Mouse (Mus musculus): ENCODE data around the gene Pycr2.

DNA sequence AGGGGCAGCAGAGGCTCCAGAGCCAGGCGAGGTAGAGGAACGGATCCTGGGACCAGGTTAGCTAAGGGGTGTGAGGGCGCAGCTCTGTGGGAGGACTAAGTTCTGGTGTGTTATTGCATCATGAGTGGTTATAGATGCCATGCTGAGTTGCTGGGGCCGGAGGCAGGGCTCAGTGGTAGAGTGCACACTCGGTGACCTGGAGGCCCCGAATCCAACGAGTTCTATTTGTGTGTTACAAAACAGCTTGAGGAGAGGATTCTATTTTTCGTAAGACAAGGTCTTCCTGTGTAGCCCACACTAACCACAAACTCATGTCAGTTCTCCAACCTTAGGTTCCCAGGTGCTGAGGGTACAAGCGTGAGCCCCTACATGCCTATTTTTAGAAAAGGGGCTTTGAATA lies 19.6 kb upstream of the Pycr2 start:
- TF ChIP-seq POLR2A (IDR thresholded peaks at IDR 0.05; ENCODE audit: borderline replicate concordance, insufficient read depth, low read length) (no peak), CTCF (IDR thresholded peaks at IDR 0.05; ENCODE audit: borderline replicate concordance, insufficient read depth, low read depth, low read length) (no peak)

Data from cerebellum, adult 2 months (tissue).